Mouse (Mus musculus) lung, embryonic 15.5 days (tissue): ENCODE results near the gene Capn2. TPM values are rescaled to one million over a fixed set of nuclear protein-coding genes. Genes with fewer than 3 reads are reported as not detected.

ENCODE experiments used
- ATAC-seq: fragments of 200-750 bp; cut with Nextera tagmentation; 2 replicates; pipeline ENCODE4 v1.8.0; 2017; ENCODE audit warnings: moderate number of reproducible peaks, borderline replicate concordance; ENCODE audit not compliant: low FRiP score, low TSS enrichment; ENCODE audit errors: extremely low read depth
- H3K27ac ChIP-seq: fragments of 300-500 bp; sonication (generic); 2 replicates; pipeline ENCODE4 v1.5.1; 2015; ENCODE audit warnings: moderate library complexity, mild to moderate bottlenecking, inconsistent platforms
- H3K27me3 ChIP-seq: fragments of 300-500 bp; sonication (generic); 2 replicates; pipeline ENCODE4 v1.6.1; 2015; ENCODE audit warnings: inconsistent platforms
- H3K36me3 ChIP-seq: fragments of 300-500 bp; sonication (generic); 2 replicates; pipeline ENCODE4 v1.6.1; 2015; ENCODE audit warnings: inconsistent platforms
- H3K4me1 ChIP-seq: fragments of 300-500 bp; sonication (generic); 2 replicates; pipeline ENCODE4 v1.6.1; 2015; ENCODE audit warnings: inconsistent platforms
- H3K4me2 ChIP-seq: fragments of 300-500 bp; sonication (generic); 2 replicates; pipeline ENCODE4 v1.6.1; 2015; ENCODE audit warnings: inconsistent platforms, mild to moderate bottlenecking, moderate library complexity
- H3K4me3 ChIP-seq: fragments of 300-500 bp; sonication (generic); 2 replicates; pipeline ENCODE4 v1.5.1; 2015; ENCODE audit warnings: mild to moderate bottlenecking, inconsistent platforms
- H3K9ac ChIP-seq: fragments of 300-500 bp; sonication (generic); 2 replicates; pipeline ENCODE4 v1.6.1; 2015; ENCODE audit warnings: inconsistent platforms
- H3K9me3 ChIP-seq: fragments of 300-500 bp; sonication (generic); 2 replicates; pipeline ENCODE4 v1.6.1; 2016; ENCODE audit warnings: inconsistent platforms
- WGBS: fragments of 180-500 bp; shearing (Covaris S2); methylation state at CpG from one replicate; pipeline ENCODE4 v1.1.7; 2015; 5-methylcytosine and 5-hydroxymethylcytosine counted together
- polyA plus RNA-seq: library from polyadenylated mRNA; unstranded; fragments of >200 nt; fragmentation: Nextera tagmentation; extraction: Ambion mirVana; gene quantifications from 2 replicates; pipeline ENCODE4 v1.2.1, GENCODE M21; 2015

Capn2 gene
- polyA plus RNA-seq, result 135 and 136 TPM in 2 replicates

GRCm38 (mm10) chr1:182516758-182517676 is at the start of gene Capn2:
TSS of gene Capn2 (minus strand) at chr1:182517608.
- Histone ChIP-seq H3K4me3 (peak within 1 kb of the TSS; percentile 89), H3K4me2 (peak within 1 kb of the TSS; percentile 78), H3K27ac (peak within 1 kb of the TSS; percentile 91), H3K36me3 (peaks cover 5% of the 10 kb centered on the region; the same call in 1 of the 2 replicates), H3K9ac (peak within 1 kb of the TSS; percentile 92), H3K9me3 (no peaks in the 10 kb centered on the region), H3K27me3 (no peaks in the 10 kb centered on the region), H3K4me1 (peaks cover 66% of the 10 kb centered on the region)
- under 1% methylated on average over 84 of the region's 84 CpGs for WGBS
- peak; percentile 90 for ATAC-seq

DNA sequence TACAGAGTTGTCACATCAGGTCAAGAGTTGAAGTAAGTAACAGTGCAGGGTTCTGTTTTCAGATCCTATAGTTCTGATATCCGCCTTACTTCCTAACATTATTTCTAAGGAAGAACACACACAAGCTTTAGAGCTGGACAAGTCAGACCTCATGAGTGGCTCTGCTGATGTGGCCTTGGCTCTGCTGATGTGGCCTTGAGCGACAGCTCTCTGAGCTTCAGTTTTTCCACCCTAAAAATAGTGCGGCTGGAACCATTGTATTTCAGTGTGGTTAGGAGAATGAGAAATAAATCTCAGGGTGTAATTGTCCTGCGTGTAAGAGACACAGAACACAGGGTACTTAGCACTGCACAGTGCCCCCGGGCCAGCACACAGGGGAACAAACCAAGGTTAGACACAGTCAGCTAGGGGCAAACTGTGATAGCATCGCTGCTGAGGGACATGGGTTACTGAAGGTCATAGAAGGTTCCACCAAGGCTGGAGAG is 48.0 kb upstream of the Capn2 start:
- WGBS, result 85% methylated on average over 6 of the region's 6 CpGs
- H3K36me3 ChIP-seq, result no peaks in the 10 kb centered on the region
- no peak overlapping the region for H3K9ac ChIP-seq
- H3K4me2 ChIP-seq, result no peak overlapping the region
- H3K4me1 ChIP-seq, result peaks cover 22% of the 10 kb centered on the region
- H3K4me3 ChIP-seq, result no peak overlapping the region
- no peak overlapping the region for H3K27ac ChIP-seq
- H3K9me3 ChIP-seq, result no peaks in the 10 kb centered on the region
- H3K27me3 ChIP-seq, result no peaks in the 10 kb centered on the region; the same call in 1 of the 2 replicates
- no peak for ATAC-seq

DNA sequence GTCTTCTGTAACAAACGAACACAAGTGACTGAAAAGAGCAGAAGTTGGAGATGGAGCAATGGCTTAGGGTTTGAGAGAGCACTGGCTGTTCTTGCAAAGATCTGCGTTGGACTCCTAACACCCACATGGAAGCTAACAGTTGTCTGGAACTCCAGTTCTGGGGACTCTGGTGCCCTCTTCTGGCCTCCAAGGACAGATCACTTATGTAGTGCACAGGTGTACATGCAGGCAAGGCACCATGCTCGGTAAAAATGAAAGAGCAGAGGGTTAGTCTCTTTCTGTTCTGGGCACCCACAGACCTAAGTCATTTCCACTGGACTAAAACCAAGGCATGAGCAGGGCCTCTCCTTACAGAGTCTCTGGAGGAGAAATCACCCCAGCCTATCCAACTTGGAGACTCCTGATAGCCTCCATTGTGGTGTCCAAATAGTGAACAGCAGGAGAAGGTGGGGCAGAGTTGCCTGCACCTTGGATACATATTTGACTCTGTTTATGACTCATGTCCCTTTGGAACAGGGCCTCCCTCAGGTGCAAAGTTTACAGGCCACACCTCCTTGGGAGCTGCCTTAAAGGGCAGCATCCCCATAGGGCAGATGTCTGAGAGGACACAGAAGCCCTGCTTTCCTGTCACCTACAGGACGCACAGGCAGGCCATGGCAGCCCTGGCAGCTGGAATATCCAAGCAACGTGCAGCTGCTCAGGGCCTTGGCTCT is 47.2 kb upstream of the Capn2 start, which contains the start of gene Capn8:
TSS of gene Capn8 (plus strand) at position 600 of the 713 bp plus-strand sequence.
- no peaks in the 10 kb centered on the region; the same call in 1 of the 2 replicates for H3K27me3 ChIP-seq
- ATAC-seq, result no peak

DNA sequence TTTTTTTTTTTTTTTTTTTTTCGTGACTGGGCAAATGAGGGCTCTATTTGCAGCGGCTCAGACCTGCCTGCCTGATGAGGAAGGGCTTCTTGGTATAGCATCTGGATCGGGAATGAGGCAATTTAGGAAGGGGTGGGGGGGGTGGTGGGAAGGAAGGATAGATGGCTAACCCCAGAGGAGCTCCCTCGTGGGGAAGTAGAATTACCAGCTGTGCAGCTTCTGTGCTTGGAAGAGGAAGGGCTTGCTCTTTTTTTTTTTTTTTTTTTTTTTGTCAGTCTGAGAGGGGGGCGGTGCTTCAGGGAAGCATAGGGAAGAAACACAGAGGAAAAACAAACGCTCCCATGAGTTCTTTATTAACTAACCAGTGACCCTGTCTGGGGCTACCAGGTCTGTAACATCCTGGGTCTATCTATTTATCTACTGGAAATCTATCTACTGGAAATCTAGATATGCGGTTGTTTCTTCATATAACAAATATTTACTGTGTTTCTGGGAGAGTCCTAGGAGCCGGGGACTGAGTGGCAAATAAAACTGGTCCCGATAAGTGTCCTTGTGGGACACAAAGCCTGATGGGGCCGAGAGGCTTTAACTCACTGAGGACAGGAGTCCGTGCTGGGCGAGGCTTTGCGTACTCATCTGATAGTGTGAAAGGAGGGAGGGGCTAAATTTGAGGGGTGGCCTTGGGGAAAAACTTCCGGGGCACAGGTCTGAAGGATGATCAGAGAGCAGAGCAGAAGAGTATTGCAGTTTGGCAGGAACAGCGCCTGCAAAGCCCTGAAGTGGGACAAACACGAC is 45.4 kb upstream of the Capn2 start:
- H3K27ac ChIP-seq, result peak overlapping the region; percentile 35; the same call in 1 of the 2 replicates
- H3K9me3 ChIP-seq, result no peaks in the 10 kb centered on the region
- WGBS, result 23% methylated on average over 16 of the region's 16 CpGs
- no peak overlapping the region for H3K4me3 ChIP-seq
- ATAC-seq, result 0 out of 2 replicates have a peak, but pooled peaks have one; percentile 31
- H3K9ac ChIP-seq, result no peak overlapping the region
- H3K36me3 ChIP-seq, result no peaks in the 10 kb centered on the region
- peaks cover 22% of the 10 kb centered on the region for H3K4me1 ChIP-seq
- H3K27me3 ChIP-seq, result no peaks in the 10 kb centered on the region; the same call in 1 of the 2 replicates
- H3K4me2 ChIP-seq, result peak overlapping the region; percentile 20

More for the DNA sequence above, 47.2 kb upstream of the Capn2 start, which contains the start of gene Capn8:
- no peak within 1 kb of the TSS for H3K27ac ChIP-seq
- WGBS, result 69% methylated on average over 5 of the region's 5 CpGs
- no peak within 1 kb of the TSS for H3K9ac ChIP-seq
- no peak within 1 kb of the TSS for H3K4me3 ChIP-seq
- H3K4me1 ChIP-seq, result peaks cover 22% of the 10 kb centered on the region
- H3K4me2 ChIP-seq, result no peak within 1 kb of the TSS
- no peaks in the 10 kb centered on the region for H3K36me3 ChIP-seq
- H3K9me3 ChIP-seq, result no peaks in the 10 kb centered on the region

DNA sequence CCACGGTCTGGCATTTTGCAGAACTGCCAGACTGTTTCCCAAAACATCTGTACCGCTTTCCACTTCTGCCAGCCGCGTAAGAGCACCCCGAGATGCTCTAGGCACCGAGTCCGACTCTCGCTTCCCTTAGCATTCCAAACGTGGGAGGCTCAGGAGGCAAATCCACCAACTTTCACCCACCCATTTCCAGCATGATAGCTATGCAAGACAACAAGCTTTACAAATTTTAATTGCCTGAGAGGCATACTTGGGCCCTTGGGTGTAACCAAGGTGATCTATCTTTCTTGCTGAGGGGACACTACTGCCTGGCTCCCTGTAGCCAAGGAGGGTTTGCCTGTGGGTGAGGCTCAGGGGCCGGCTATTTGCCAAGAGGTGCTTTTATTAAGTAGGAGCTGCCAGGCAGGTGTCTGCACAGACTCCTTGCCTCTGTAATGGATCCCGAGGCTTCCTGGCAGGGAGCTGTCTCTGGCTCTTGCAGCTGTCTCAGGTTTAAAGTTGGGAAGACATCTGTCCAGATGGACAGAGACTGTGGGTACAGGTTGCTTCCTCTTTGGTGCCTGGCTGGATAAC is 44.6 kb upstream of the Capn2 start:
- Histone ChIP-seq H3K4me3 (no peak overlapping the region), H3K27me3 (no peaks in the 10 kb centered on the region; the same call in 1 of the 2 replicates), H3K36me3 (no peaks in the 10 kb centered on the region), H3K9me3 (no peaks in the 10 kb centered on the region), H3K4me1 (peaks cover 22% of the 10 kb centered on the region), H3K9ac (no peak overlapping the region), H3K27ac (peak overlapping the region; percentile 35; the same call in 1 of the 2 replicates), H3K4me2 (peak overlapping the region; percentile 20)
- WGBS, result 72% methylated on average over 11 of the region's 11 CpGs
- no peak for ATAC-seq

DNA sequence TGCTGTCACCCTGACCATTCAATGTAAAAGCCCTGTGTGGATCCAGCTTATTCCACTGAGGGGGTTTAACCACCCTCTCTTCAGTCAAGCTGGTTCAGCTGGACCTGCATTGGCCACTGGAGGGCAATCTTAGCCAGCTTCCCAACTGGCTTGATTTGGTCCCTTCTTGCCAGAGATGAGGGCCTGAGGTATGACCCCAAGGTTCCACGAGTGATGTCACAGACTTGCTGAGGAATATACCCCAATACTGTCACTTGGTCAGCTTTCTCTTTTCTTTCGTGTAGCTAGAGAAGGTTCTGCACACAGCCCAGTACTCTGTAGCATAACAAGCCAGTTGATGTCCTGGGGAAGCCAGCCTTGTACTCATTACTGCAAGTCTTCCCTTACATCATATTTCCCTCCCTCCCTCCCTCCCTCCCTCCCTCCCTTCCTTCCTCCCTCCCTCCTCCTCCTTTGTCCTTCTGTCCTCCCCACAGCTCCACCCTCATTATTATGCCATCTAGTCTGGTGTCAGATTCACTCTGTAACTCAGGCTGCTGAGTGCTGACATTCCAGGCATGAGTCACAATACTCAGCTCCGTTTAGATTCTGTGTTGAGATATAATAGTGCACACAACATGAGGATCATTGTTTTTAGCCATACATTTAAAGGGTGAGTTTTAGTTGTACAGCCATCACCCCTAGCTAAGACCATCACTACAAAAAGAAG is 43.1 kb upstream of the Capn2 start:
- no peak overlapping the region for H3K4me2 ChIP-seq
- ATAC-seq, result peak; percentile 28; the same call in 1 of the 2 replicates
- no peak overlapping the region for H3K4me3 ChIP-seq
- no peak overlapping the region for H3K27ac ChIP-seq
- H3K4me1 ChIP-seq, result peaks cover 22% of the 10 kb centered on the region
- H3K9ac ChIP-seq, result no peak overlapping the region
- no peaks in the 10 kb centered on the region; the same call in 1 of the 2 replicates for H3K27me3 ChIP-seq
- no peaks in the 10 kb centered on the region for H3K36me3 ChIP-seq
- WGBS, result 11% methylated on average over 3 of the region's 3 CpGs
- H3K9me3 ChIP-seq, result no peaks in the 10 kb centered on the region

- no peak overlapping the region for H3K4me3 ChIP-seq
- 79% methylated on average over 11 of the region's 11 CpGs for WGBS
- no peak for ATAC-seq
Observed at GRCm38 (mm10) chr1:182559530-182559929, 42.1 kb upstream of the Capn2 start.

DNA sequence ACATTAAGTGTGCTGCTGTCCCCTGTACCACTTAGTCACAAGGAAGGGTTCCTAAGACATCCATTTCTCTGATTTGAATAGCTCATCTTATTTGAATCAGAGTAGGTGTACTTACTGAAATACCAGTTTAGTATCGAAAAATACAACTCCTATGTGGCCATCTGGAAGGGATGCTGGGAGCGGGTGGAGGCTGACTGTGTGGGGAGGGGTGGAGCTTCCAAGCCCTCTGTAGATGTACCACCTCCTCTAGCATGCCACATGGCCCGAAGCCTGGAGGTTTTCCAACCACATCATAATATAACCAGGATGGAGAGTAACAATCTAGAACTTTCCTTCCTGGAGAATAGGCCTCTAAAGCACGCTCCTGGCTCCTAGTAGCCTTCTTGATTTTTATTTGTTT is 40.9 kb upstream of the Capn2 start:
- Histone ChIP-seq H3K27ac (no peak overlapping the region), H3K4me2 (no peak overlapping the region), H3K4me1 (peaks cover 19% of the 10 kb centered on the region), H3K9me3 (no peaks in the 10 kb centered on the region), H3K27me3 (no peaks in the 10 kb centered on the region; the same call in 1 of the 2 replicates), H3K4me3 (no peak overlapping the region), H3K9ac (no peak overlapping the region), H3K36me3 (no peaks in the 10 kb centered on the region)
- ATAC-seq, result no peak
- WGBS, result 78% methylated on average over 4 of the region's 4 CpGs

More at GRCm38 (mm10) chr1:182559530-182559929, 42.1 kb upstream of the Capn2 start:
- H3K27me3 ChIP-seq, result no peaks in the 10 kb centered on the region; the same call in 1 of the 2 replicates
- no peaks in the 10 kb centered on the region for H3K9me3 ChIP-seq
- no peaks in the 10 kb centered on the region for H3K36me3 ChIP-seq
- no peak overlapping the region for H3K4me2 ChIP-seq
- H3K9ac ChIP-seq, result no peak overlapping the region
- no peak overlapping the region for H3K27ac ChIP-seq
- H3K4me1 ChIP-seq, result peaks cover 22% of the 10 kb centered on the region

- no peak; the same call in 1 of the 2 replicates for ATAC-seq
- H3K36me3 ChIP-seq, result no peaks in the 10 kb centered on the region
- H3K4me3 ChIP-seq, result no peak overlapping the region
- no peak overlapping the region for H3K27ac ChIP-seq
- no peak overlapping the region for H3K9ac ChIP-seq
- H3K4me1 ChIP-seq, result no peaks in the 10 kb centered on the region
- H3K4me2 ChIP-seq, result no peak overlapping the region
- no peaks in the 10 kb centered on the region for H3K9me3 ChIP-seq
- no peaks in the 10 kb centered on the region for H3K27me3 ChIP-seq
- WGBS, result 56% methylated on average over 12 of the region's 12 CpGs
Observed at GRCm38 (mm10) chr1:182553649-182554375, 36.4 kb upstream of the Capn2 start.

- WGBS, result 63% methylated on average over 8 of the region's 8 CpGs
- Histone ChIP-seq H3K4me1 (no peaks in the 10 kb centered on the region), H3K36me3 (no peaks in the 10 kb centered on the region), H3K9me3 (no peaks in the 10 kb centered on the region), H3K27me3 (no peaks in the 10 kb centered on the region), H3K9ac (no peak overlapping the region), H3K4me2 (no peak overlapping the region), H3K4me3 (no peak overlapping the region), H3K27ac (no peak overlapping the region)
- ATAC-seq, result no peak
Observed at GRCm38 (mm10) chr1:182550761-182551160, 33.4 kb upstream of the Capn2 start.
